Mouse (Mus musculus) layer of hippocampus, postnatal 14 days (tissue): ENCODE measurements around the gene Lrrc56. TPM values are rescaled to one million over a fixed set of nuclear protein-coding genes. Genes with fewer than 3 reads are reported as not detected.

Source experiments
- microRNA-seq, 2 experiments: library from miRNA; unstranded; fragments of <30 nt; microRNA quantifications; one replicate each; pipeline ENCODE4 v1.2.0; 2021
- total RNA-seq, 2 experiments: library from RNA; stranded (reverse); gene quantifications; 2 replicates each; pipeline ENCODE4 v1.2.3; 2021

The Lrrc56 gene
- total RNA-seq, 2 experiments from 2014 or later: 4.9 to 6.7 TPM

Small RNA genes within 50 kb of the gene (microRNA-seq; reads per million reads assigned to microRNA genes)
- gene Mir210: 110 to 127 reads per million in 2 experiments

Other genes starting within 250 kb of the Lrrc56 start
- gene Ifitm5, start 243.9 kb upstream of the Lrrc56 start, total RNA-seq: not detected
- not detected for gene Gm45717, start 238.2 kb upstream of the Lrrc56 start, total RNA-seq
- 10 to 100 TPM; 15.1 to 20.8 TPM for gene Ifitm2, start 238.2 kb upstream of the Lrrc56 start, total RNA-seq
- 1 to 10 TPM; 3.3 to 6.3 TPM for gene Ifitm1, start 226.9 kb upstream of the Lrrc56 start, total RNA-seq
- gene Ifitm3, start 183.4 kb upstream of the Lrrc56 start, total RNA-seq: 10 to 100 TPM in 1 of 2 experiments, 1 to 10 TPM in 1; 6.9 to 13.0 TPM
- not detected for gene Ifitm6, start 176.2 kb upstream of the Lrrc56 start, total RNA-seq
- not detected for gene Gm17387, start 165.0 kb upstream of the Lrrc56 start, total RNA-seq
- gene B4galnt4, start 133.1 kb upstream of the Lrrc56 start, total RNA-seq: 10 to 100 TPM; 90.0 to 97.9 TPM
- gene Pkp3, start 115.9 kb upstream of the Lrrc56 start, total RNA-seq: not detected
- 1 to 10 TPM; 2.3 to 3.0 TPM for gene Sigirr, start 93.6 kb upstream of the Lrrc56 start, total RNA-seq
- not detected for gene Ano9, start 76.4 kb upstream of the Lrrc56 start, total RNA-seq
- gene Ptdss2, start 71.8 kb upstream of the Lrrc56 start, total RNA-seq: 10 to 100 TPM; 67.8 to 71.3 TPM
- gene Rnh1, start 21.3 kb upstream of the Lrrc56 start, total RNA-seq: 10 to 100 TPM; 26.8 to 34.3 TPM
- 100 to 1,000 TPM; 204 to 208 TPM for gene Hras, start 152 bp upstream of the Lrrc56 start, total RNA-seq
- not detected for gene Lmntd2, start 19.9 kb downstream of the Lrrc56 start, total RNA-seq
- gene Rassf7, start 21.7 kb downstream of the Lrrc56 start, total RNA-seq: 1 to 10 TPM in 1 of 2 experiments, under 1 TPM in 1; 0.83 to 1.2 TPM
- 10 to 100 TPM; 66.9 to 77.2 TPM for gene Phrf1, start 34.6 kb downstream of the Lrrc56 start, total RNA-seq
- gene Irf7, start 72.3 kb downstream of the Lrrc56 start, total RNA-seq: 1 to 10 TPM in 1 of 2 experiments, under 1 TPM in 1; 0.46 to 1.3 TPM
- not detected for gene Cdhr5, start 82.6 kb downstream of the Lrrc56 start, total RNA-seq
- gene Sct, start 85.0 kb downstream of the Lrrc56 start, total RNA-seq: not detected
- gene Drd4, start 97.8 kb downstream of the Lrrc56 start, total RNA-seq: under 1 TPM; 0.31 to 0.32 TPM
- gene Deaf1, start 133.5 kb downstream of the Lrrc56 start, total RNA-seq: 100 to 1,000 TPM; 180 to 199 TPM
- gene Tmem80, start 133.6 kb downstream of the Lrrc56 start, total RNA-seq: 10 to 100 TPM; 30.2 to 30.8 TPM
- gene Eps8l2, start 144.7 kb downstream of the Lrrc56 start, total RNA-seq: 1 to 10 TPM; 5.5 to 7.8 TPM
- 100 to 1,000 TPM; 129 to 140 TPM for gene Taldo1, start 198.0 kb downstream of the Lrrc56 start, total RNA-seq
- 10 to 100 TPM; 37.4 to 37.6 TPM for gene Gatd1, start 220.0 kb downstream of the Lrrc56 start, total RNA-seq
- 100 to 1,000 TPM; 332 to 341 TPM for gene Cend1, start 235.3 kb downstream of the Lrrc56 start, total RNA-seq
- gene Slc25a22, start 243.7 kb downstream of the Lrrc56 start, total RNA-seq: 100 to 1,000 TPM; 366 to 390 TPM
- gene Pidd1, start 249.9 kb downstream of the Lrrc56 start, total RNA-seq: 1 to 10 TPM; 1.9 TPM